Mouse (Mus musculus): ENCODE data around the gene Rftn2. TPM values are rescaled to one million over a fixed set of nuclear protein-coding genes. Genes with fewer than 3 reads are reported as not detected.

Rftn2 gene
- polyA plus RNA-seq, 1 experiment from 2014 or later: 9.2 TPM

GRCm38 (mm10) chr1:55158211-55158610 lies 68.4 kb downstream of the Rftn2 start:
- Histone ChIP-seq H3K4me2 (ENCODE audit: low read length) (no peak overlapping the region), H3K27me3 (ENCODE audit: control insufficient read depth, insufficient read depth, low read length) (no peaks in the 10 kb centered on the region), H3K4me1 (ENCODE audit: control insufficient read depth in 2 of 2, insufficient read depth in 2 of 2, low read length in 2 of 2) (no peaks in the 10 kb centered on the region), H3K9me3 (ENCODE audit: control insufficient read depth, low read length) (no peaks in the 10 kb centered on the region), H3K27ac (replicated peaks in 1 of 2; ENCODE audit: control insufficient read depth in 1 of 2, insufficient read depth in 1 of 2, low read depth in 2 of 2, low read length in 2 of 2) (no peak overlapping the region), H3K9ac (ENCODE audit: low read length) (no peak overlapping the region), H3K4me3 (ENCODE audit: control insufficient read depth in 1 of 2, insufficient read depth in 1 of 2, low read depth in 1 of 2, low read length in 2 of 2) (no peak overlapping the region), H3K36me3 (ENCODE audit: control insufficient read depth, insufficient read depth, low read length) (peaks cover 53% of the 10 kb centered on the region)
- ATAC-seq (ENCODE audit: insufficient number of reproducible peaks, insufficient read depth, low FRiP score, low read depth): no peak
- WGBS: 88% methylated on average over 3 of the region's 3 CpGs

GRCm38 (mm10) chr1:55157329-55157728 lies 69.3 kb downstream of the Rftn2 start:
- ATAC-seq (ENCODE audit: insufficient number of reproducible peaks, insufficient read depth, low FRiP score, low read depth): no peak
- Histone ChIP-seq H3K27me3 (ENCODE audit: control insufficient read depth, insufficient read depth, low read length) (no peaks in the 10 kb centered on the region), H3K4me3 (ENCODE audit: control insufficient read depth in 1 of 2, insufficient read depth in 1 of 2, low read depth in 1 of 2, low read length in 2 of 2) (no peak overlapping the region), H3K4me1 (ENCODE audit: control insufficient read depth in 2 of 2, insufficient read depth in 2 of 2, low read length in 2 of 2) (no peaks in the 10 kb centered on the region), H3K9me3 (ENCODE audit: control insufficient read depth, low read length) (no peaks in the 10 kb centered on the region), H3K36me3 (ENCODE audit: control insufficient read depth, insufficient read depth, low read length) (peaks cover 62% of the 10 kb centered on the region), H3K4me2 (ENCODE audit: low read length) (no peak overlapping the region), H3K27ac (replicated peaks in 1 of 2; ENCODE audit: control insufficient read depth in 1 of 2, insufficient read depth in 1 of 2, low read depth in 2 of 2, low read length in 2 of 2) (no peak overlapping the region), H3K9ac (ENCODE audit: low read length) (no peak overlapping the region)
- 94% methylated on average over 4 of the region's 4 CpGs for WGBS

GRCm38 (mm10) chr1:55145556-55145955 lies 81.0 kb downstream of the Rftn2 start:
- no peak overlapping the region for H3K4me2 ChIP-seq (ENCODE audit: low read length)
- H3K4me1 ChIP-seq (ENCODE audit: control insufficient read depth in 2 of 2, insufficient read depth in 2 of 2, low read length in 2 of 2): no peaks in the 10 kb centered on the region
- WGBS: 83% methylated on average over 7 of the region's 7 CpGs
- H3K9ac ChIP-seq (ENCODE audit: low read length): no peak overlapping the region
- H3K27ac ChIP-seq (replicated peaks in 1 of 2; ENCODE audit: control insufficient read depth in 1 of 2, insufficient read depth in 1 of 2, low read depth in 2 of 2, low read length in 2 of 2): no peak overlapping the region
- no peak overlapping the region for H3K4me3 ChIP-seq (ENCODE audit: control insufficient read depth in 1 of 2, insufficient read depth in 1 of 2, low read depth in 1 of 2, low read length in 2 of 2)
- no peak for ATAC-seq (ENCODE audit: insufficient number of reproducible peaks, insufficient read depth, low FRiP score, low read depth)
- no peaks in the 10 kb centered on the region for H3K27me3 ChIP-seq (ENCODE audit: control insufficient read depth, insufficient read depth, low read length)
- H3K36me3 ChIP-seq (ENCODE audit: control insufficient read depth, insufficient read depth, low read length): peaks cover 63% of the 10 kb centered on the region
- no peaks in the 10 kb centered on the region for H3K9me3 ChIP-seq (ENCODE audit: control insufficient read depth, low read length)

GRCm38 (mm10) chr1:55144338-55144737 lies 82.2 kb downstream of the Rftn2 start:
- no peak overlapping the region for H3K27ac ChIP-seq (replicated peaks in 1 of 2; ENCODE audit: control insufficient read depth in 1 of 2, insufficient read depth in 1 of 2, low read depth in 2 of 2, low read length in 2 of 2)
- no peak for ATAC-seq (ENCODE audit: insufficient number of reproducible peaks, insufficient read depth, low FRiP score, low read depth)
- H3K27me3 ChIP-seq (ENCODE audit: control insufficient read depth, insufficient read depth, low read length): no peaks in the 10 kb centered on the region
- WGBS: 98% methylated on average over 4 of the region's 4 CpGs
- H3K4me2 ChIP-seq (ENCODE audit: low read length): no peak overlapping the region
- peaks cover 60% of the 10 kb centered on the region for H3K36me3 ChIP-seq (ENCODE audit: control insufficient read depth, insufficient read depth, low read length)
- H3K9ac ChIP-seq (ENCODE audit: low read length): no peak overlapping the region
- H3K9me3 ChIP-seq (ENCODE audit: control insufficient read depth, low read length): no peaks in the 10 kb centered on the region
- H3K4me3 ChIP-seq (ENCODE audit: control insufficient read depth in 1 of 2, insufficient read depth in 1 of 2, low read depth in 1 of 2, low read length in 2 of 2): no peak overlapping the region
- no peaks in the 10 kb centered on the region for H3K4me1 ChIP-seq (ENCODE audit: control insufficient read depth in 2 of 2, insufficient read depth in 2 of 2, low read length in 2 of 2)

- Histone ChIP-seq H3K9me3 (ENCODE audit: control insufficient read depth, low read length) (no peaks in the 10 kb centered on the region), H3K9ac (ENCODE audit: low read length) (no peak overlapping the region), H3K36me3 (ENCODE audit: control insufficient read depth, insufficient read depth, low read length) (peaks cover 27% of the 10 kb centered on the region), H3K4me1 (ENCODE audit: control insufficient read depth in 2 of 2, insufficient read depth in 2 of 2, low read length in 2 of 2) (peaks cover 0 to 15% of the 10 kb centered on the region in 2 experiments; a peak in 2 of 4 replicates), H3K27ac (replicated peaks in 1 of 2; ENCODE audit: control insufficient read depth in 1 of 2, insufficient read depth in 1 of 2, low read depth in 2 of 2, low read length in 2 of 2) (no peak overlapping the region), H3K4me2 (ENCODE audit: low read length) (no peak overlapping the region), H3K27me3 (ENCODE audit: control insufficient read depth, insufficient read depth, low read length) (no peaks in the 10 kb centered on the region), H3K4me3 (ENCODE audit: control insufficient read depth in 1 of 2, insufficient read depth in 1 of 2, low read depth in 1 of 2, low read length in 2 of 2) (no peak overlapping the region)
- 98% methylated on average over 1 of the region's 1 CpGs for WGBS
- ATAC-seq (ENCODE audit: insufficient number of reproducible peaks, insufficient read depth, low FRiP score, low read depth): no peak
Observed at GRCm38 (mm10) chr1:55135846-55136245, 90.7 kb downstream of the Rftn2 start.

- H3K4me1 ChIP-seq (ENCODE audit: control insufficient read depth in 2 of 2, insufficient read depth in 2 of 2, low read length in 2 of 2): peaks cover 0 to 15% of the 10 kb centered on the region in 2 experiments; a peak in 2 of 4 replicates
- no peak overlapping the region for H3K4me3 ChIP-seq (ENCODE audit: control insufficient read depth in 1 of 2, insufficient read depth in 1 of 2, low read depth in 1 of 2, low read length in 2 of 2)
- peaks cover 15% of the 10 kb centered on the region for H3K36me3 ChIP-seq (ENCODE audit: control insufficient read depth, insufficient read depth, low read length)
- H3K9ac ChIP-seq (ENCODE audit: low read length): no peak overlapping the region
- no peak overlapping the region for H3K27ac ChIP-seq (replicated peaks in 1 of 2; ENCODE audit: control insufficient read depth in 1 of 2, insufficient read depth in 1 of 2, low read depth in 2 of 2, low read length in 2 of 2)
- no peaks in the 10 kb centered on the region for H3K9me3 ChIP-seq (ENCODE audit: control insufficient read depth, low read length)
- H3K27me3 ChIP-seq (ENCODE audit: control insufficient read depth, insufficient read depth, low read length): no peaks in the 10 kb centered on the region
- H3K4me2 ChIP-seq (ENCODE audit: low read length): no peak overlapping the region
- ATAC-seq (ENCODE audit: insufficient number of reproducible peaks, insufficient read depth, low FRiP score, low read depth): no peak
- WGBS: 92% methylated on average over 3 of the region's 3 CpGs
Observed at GRCm38 (mm10) chr1:55134301-55134700, 92.3 kb downstream of the Rftn2 start.

GRCm38 (mm10) chr1:55133173-55133572 lies 93.4 kb downstream of the Rftn2 start:
- Histone ChIP-seq H3K9me3 (ENCODE audit: control insufficient read depth, low read length) (no peaks in the 10 kb centered on the region), H3K36me3 (ENCODE audit: control insufficient read depth, insufficient read depth, low read length) (peaks cover 14% of the 10 kb centered on the region), H3K27me3 (ENCODE audit: control insufficient read depth, insufficient read depth, low read length) (no peaks in the 10 kb centered on the region), H3K4me2 (ENCODE audit: low read length) (peak overlapping the region; percentile 78; the same call in 1 of the 2 replicates), H3K4me3 (ENCODE audit: control insufficient read depth in 1 of 2, insufficient read depth in 1 of 2, low read depth in 1 of 2, low read length in 2 of 2) (no peak overlapping the region), H3K9ac (ENCODE audit: low read length) (no peak overlapping the region), H3K4me1 (ENCODE audit: control insufficient read depth in 2 of 2, insufficient read depth in 2 of 2, low read length in 2 of 2) (peaks cover 0 to 15% of the 10 kb centered on the region in 2 experiments; a peak in 2 of 4 replicates), H3K27ac (replicated peaks in 1 of 2; ENCODE audit: control insufficient read depth in 1 of 2, insufficient read depth in 1 of 2, low read depth in 2 of 2, low read length in 2 of 2) (no peak overlapping the region)
- 50% methylated on average over 2 of the region's 2 CpGs for WGBS
- no peak for ATAC-seq (ENCODE audit: insufficient number of reproducible peaks, insufficient read depth, low FRiP score, low read depth)

GRCm38 (mm10) chr1:55132308-55132707 lies 94.3 kb downstream of the Rftn2 start:
- 53% methylated on average over 4 of the region's 4 CpGs for WGBS
- no peaks in the 10 kb centered on the region for H3K27me3 ChIP-seq (ENCODE audit: control insufficient read depth, insufficient read depth, low read length)
- peaks cover 6% of the 10 kb centered on the region; the same call in 1 of the 2 replicates for H3K36me3 ChIP-seq (ENCODE audit: control insufficient read depth, insufficient read depth, low read length)
- H3K4me1 ChIP-seq (ENCODE audit: control insufficient read depth in 2 of 2, insufficient read depth in 2 of 2, low read length in 2 of 2): peaks cover 0 to 15% of the 10 kb centered on the region in 2 experiments; a peak in 2 of 4 replicates
- no peak overlapping the region for H3K27ac ChIP-seq (replicated peaks in 1 of 2; ENCODE audit: control insufficient read depth in 1 of 2, insufficient read depth in 1 of 2, low read depth in 2 of 2, low read length in 2 of 2)
- peak overlapping the region; percentile 78 for H3K4me2 ChIP-seq (ENCODE audit: low read length)
- no peaks in the 10 kb centered on the region for H3K9me3 ChIP-seq (ENCODE audit: control insufficient read depth, low read length)
- ATAC-seq (ENCODE audit: insufficient number of reproducible peaks, insufficient read depth, low FRiP score, low read depth): no peak
- H3K9ac ChIP-seq (ENCODE audit: low read length): peak overlapping the region; percentile 99
- peak overlapping the region; percentile 15 to 96; a peak in 3 of 4 replicates for H3K4me3 ChIP-seq (ENCODE audit: control insufficient read depth in 1 of 2, insufficient read depth in 1 of 2, low read depth in 1 of 2, low read length in 2 of 2)
